Mouse (Mus musculus) heart, adult 18-20 months (tissue): ENCODE results near the gene Uhrf2. TPM values are rescaled to one million over a fixed set of nuclear protein-coding genes. Genes with fewer than 3 reads are reported as not detected.

Experiments
- DNase-seq, 2 experiments: peaks; one replicate each; pipeline ENCODE4 v3.0.0; 2021 to 2022; ENCODE audit warnings: mixed read lengths in 1 of 2
- total RNA-seq, 2 experiments: library from RNA; stranded (reverse); gene quantifications; 2 replicates each; pipeline ENCODE4 v1.2.3; 2021

The Uhrf2 gene
- total RNA-seq, 2 experiments from 2014 or later, result 18.8 to 24.0 TPM

DNA sequence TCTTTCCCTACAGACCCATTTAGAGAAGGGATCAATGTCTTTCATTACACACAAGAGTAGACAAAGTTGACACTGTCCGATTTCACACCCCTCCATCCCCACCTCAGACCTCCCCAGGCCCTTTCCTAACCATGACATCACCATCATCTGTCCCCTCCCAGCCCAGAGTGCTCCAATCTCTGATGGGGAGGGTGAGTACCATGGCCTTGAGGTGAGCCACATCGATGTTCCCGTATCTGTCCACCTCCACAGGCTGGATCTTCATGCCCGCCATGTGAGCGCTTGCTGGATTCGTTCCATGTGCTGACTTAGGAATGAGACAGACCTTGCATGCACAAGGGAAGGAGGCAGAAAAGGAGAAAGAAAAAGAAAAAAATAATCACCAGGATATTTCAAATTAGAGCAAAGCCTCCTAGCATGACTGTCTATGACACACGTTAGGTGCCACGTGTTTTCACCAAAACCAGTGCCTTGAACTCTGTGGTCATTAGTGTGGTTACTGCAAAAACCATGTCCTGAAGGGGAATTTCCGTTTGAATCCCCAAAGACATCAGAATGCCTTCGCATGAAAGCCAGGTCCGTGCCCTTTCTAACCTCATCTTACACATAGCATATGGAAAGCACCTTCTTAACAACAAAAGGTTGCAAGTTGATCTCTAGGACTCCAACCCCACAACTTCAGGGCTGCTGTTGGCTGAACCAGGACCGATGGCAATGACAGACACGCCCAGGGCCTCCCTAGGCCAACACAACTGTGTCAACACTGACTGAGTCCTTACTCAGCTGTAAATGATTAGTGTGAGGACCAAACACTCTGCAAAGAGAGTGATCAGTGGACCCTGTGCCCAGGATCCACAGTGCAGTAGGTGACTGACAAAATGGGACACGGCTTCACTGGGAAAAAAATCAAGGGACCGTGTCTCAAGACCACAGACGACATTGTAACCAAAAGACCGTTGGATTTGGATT, 88.3 kb downstream of the Uhrf2 start:
- DNase-seq, result no peak

DNA sequence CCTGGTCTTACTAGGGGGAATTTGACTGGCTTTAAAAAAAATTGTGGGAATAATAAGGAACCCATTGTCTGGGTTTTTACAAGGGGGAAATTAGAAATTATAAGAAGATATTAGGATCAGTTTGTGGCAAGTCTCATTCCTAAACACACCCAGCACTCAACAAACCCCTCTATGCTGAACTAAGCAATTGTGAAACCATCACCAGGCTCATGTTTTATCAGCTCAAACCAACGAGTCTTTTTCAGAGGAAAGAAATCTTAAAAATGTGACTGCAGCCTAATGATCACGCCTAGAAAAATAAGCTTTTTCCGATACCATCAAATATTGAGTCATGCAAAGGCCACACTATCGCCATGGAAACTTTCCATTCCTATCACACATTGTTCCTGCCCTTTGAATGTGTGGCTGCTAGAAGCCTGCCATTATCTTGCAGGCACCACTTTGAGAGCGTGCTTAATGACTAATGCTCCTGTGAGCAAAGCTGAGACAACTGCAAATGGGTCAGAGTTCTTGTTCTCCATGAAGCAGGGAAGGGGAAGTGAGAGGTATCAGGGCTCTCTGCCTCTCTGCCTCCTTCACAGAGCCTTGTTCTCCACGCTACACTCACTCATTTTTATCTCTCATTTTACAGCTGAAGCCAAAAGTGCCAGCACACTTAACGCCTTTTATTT, 94.8 kb downstream of the Uhrf2 start:
- DNase-seq, result peak in 1 of 2 experiments; percentile 42

DNA sequence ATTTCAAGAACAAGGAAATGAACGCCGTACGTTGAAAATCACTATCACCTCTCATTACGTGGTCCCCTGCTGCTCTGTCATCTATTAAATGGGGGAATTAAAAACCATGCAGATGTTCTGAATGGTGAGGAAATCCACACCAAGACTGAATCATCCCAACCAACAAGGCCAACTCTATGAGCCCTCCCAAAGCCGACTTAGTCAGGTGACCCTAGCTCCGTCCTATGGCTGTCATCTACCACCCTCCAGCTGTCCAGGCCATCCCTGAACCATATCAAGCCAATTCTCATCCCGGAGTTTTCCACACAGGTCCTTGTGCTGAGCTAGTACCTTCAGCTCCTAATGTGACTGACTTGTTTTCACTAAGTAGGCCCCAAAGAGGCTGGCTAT, 95.4 kb downstream of the Uhrf2 start:
- DNase-seq, result no peak

DNA sequence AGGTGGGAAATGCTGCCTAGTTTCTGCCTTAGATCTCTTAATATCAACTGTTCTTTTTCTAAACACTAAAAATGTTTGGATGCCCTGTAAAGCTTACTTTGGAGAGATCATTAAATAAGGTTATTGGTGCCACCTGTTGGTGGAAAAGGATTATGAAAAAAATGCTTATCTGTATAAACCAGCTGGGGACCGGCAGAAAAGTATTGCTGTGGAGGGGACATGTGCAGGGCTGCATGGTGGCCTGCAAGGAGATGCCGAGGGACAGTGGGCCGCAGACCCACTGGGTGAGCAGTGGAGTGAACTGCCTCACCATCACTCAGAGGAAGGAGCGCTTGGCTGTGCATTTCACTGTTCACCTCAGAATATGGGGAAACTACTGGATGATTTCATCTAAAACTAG, 97.9 kb downstream of the Uhrf2 start:
- DNase-seq, result peak in 1 of 2 experiments; percentile 53

DNA sequence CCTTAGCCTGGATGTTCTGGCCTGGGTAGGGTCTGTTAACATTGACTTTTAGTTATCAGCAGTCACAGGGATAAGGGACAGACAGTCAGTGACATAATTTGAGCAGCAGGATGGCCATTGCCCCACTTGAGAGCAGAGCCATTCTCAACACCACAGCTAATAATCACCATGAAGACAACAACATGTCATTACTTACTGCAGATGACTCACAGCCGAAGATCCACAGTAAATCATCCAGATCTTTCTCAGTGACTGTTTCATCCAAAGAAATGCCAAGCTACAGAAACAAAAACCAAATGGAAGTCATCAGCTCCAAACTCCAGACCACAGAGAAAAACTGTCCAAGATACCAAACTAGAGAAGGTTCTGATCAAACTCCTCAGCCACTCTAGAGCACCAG, 106.0 kb downstream of the Uhrf2 start:
- DNase-seq, result no peak

Other genes with a start within 250 kb of the Uhrf2 start
- gene 9930021J03Rik, start 224.5 kb upstream of the Uhrf2 start, total RNA-seq, result 10 to 100 TPM; 12.9 to 13.4 TPM
- gene Ranbp6, start 217.5 kb upstream of the Uhrf2 start, total RNA-seq, result 10 to 100 TPM; 13.1 to 15.3 TPM
- 1 to 10 TPM; 4.9 to 8.3 TPM for gene Il33, start 105.4 kb upstream of the Uhrf2 start, total RNA-seq
- not detected for gene Trpd52l3, start 26.7 kb upstream of the Uhrf2 start, total RNA-seq
- under 1 TPM; 0.17 to 0.28 TPM for gene Gldc, start 144.9 kb downstream of the Uhrf2 start, total RNA-seq
- not detected for gene Mbl2, start 202.4 kb downstream of the Uhrf2 start, total RNA-seq